Mouse (Mus musculus) stomach, postnatal 0 days (tissue): ENCODE data around the gene Arhgap44.

ENCODE experiments used
- CTCF ChIP-seq: IDR thresholded peaks from 2 replicates; pipeline ENCODE4 v1.5.1; 2016; ENCODE audit warnings: antibody characterized with exemption, low read depth, mild to moderate bottlenecking, moderate library complexity
- EP300 ChIP-seq: optimal IDR thresholded peaks from 2 replicates; pipeline ENCODE3; 2016; ENCODE audit warnings: antibody characterized with exemption

- TF ChIP-seq CTCF (no peak), EP300 (no peak)
Measured at GRCm38 (mm10) chr11:65028049-65028448, 134.7 kb downstream of the Arhgap44 start.
